ENCODE assay signal across 11 mouse cellular contexts in genomic region chr3:83980231-83980872, GRCm38 (mm10). TPM values are rescaled to one million over a fixed set of nuclear protein-coding genes. Genes with fewer than 3 reads are reported as not detected.
DNase-seq lines count a peak whose midpoint lies in the region; ATAC-seq and TF ChIP-seq lines count a peak whose summit lies in the region.
"Had no signal": no experiment of that assay in that cellular context is flagged by ENCODE, and none has a peak within 500 bp of the region (broad histone marks: within the 10 kb centered on the region; RNA-seq: fewer than 3 reads in every experiment).

No protein-coding gene starts in this region.

- peaks cover 27% of the 10 kb centered on the region for H3K4me1 ChIP-seq in intestine, embryonic 14.5 days (replicated peaks; ENCODE audit: control insufficient read depth, insufficient read depth, low read length)
- H3K4me1 ChIP-seq in intestine, embryonic 16.5 days (ENCODE audit: control insufficient read depth, insufficient read depth, low read length), result peaks cover 13% of the 10 kb centered on the region
- H3K4me1 ChIP-seq in ES-E14 (ENCODE audit: control insufficient read depth in 2 of 2, insufficient read depth in 2 of 2, low read length in 2 of 2, poor library complexity in 1 of 2), result peaks cover 8 to 27% of the 10 kb centered on the region in 2 experiments
- H3K4me1 ChIP-seq in forebrain, embryonic 11.5 days (replicated peaks; ENCODE audit: control insufficient read depth, insufficient read depth, low read length), result peaks cover 54% of the 10 kb centered on the region
- peaks cover 79% of the 10 kb centered on the region for H3K4me1 ChIP-seq in midbrain, embryonic 10.5 days

- no peak overlapping the region for H3K4me2 ChIP-seq in intestine, embryonic 14.5 days (ENCODE audit: low read length)
- no peak overlapping the region for H3K4me2 ChIP-seq in intestine, embryonic 16.5 days (ENCODE audit: low read depth, low read length)
- peak overlapping the region; percentile 28; the same call in 1 of the 2 replicates for H3K4me2 ChIP-seq in forebrain, embryonic 11.5 days (ENCODE audit: low read depth, low read length, severe bottlenecking)
- H3K4me2 ChIP-seq: stomach, embryonic 15.5 days had no signal

- H3K27ac ChIP-seq in intestine, embryonic 14.5 days (ENCODE audit: low read depth), result 0 out of 2 replicates have a peak overlapping the region, but pooled peaks have one; percentile 22
- no peak overlapping the region for H3K27ac ChIP-seq in intestine, embryonic 16.5 days (ENCODE audit: low read length)
- H3K27ac ChIP-seq in ES-E14 (ENCODE audit: insufficient read depth, low read depth, low read length, poor library complexity, severe bottlenecking), result peak overlapping the region; percentile 52; the same call in 1 of the 2 replicates
- peak overlapping the region; percentile 89 for H3K27ac ChIP-seq in forebrain, embryonic 11.5 days (ENCODE audit: low read depth, low read length)
- peak overlapping the region; percentile 80 for H3K27ac ChIP-seq in midbrain, embryonic 10.5 days (replicated peaks)
- H3K27ac ChIP-seq: stomach, embryonic 15.5 days had no signal

- DNase-seq in intestine, embryonic 14.5 days (ENCODE audit: low spot score), result no peak
- peak; percentile 72 for DNase-seq in ES-E14 (ENCODE audit: low read depth, low spot score)
- peak; percentile 90 for DNase-seq in forebrain, embryonic 11.5 days (ENCODE audit: low spot score)
- DNase-seq in midbrain, embryonic 10.5 days (ENCODE audit: low spot score), result peak; percentile 82
- DNase-seq in lung, postnatal 25 days (ENCODE audit: low spot score), result no peak
- no peak for DNase-seq in MN1 (ENCODE audit: low spot score)
- no peak for DNase-seq in adrenal gland, adult (ENCODE audit: inconsistent age in 2 of 2, low spot score in 1 of 2)
- DNase-seq: cerebellum, adult 2 months had no signal

- in situ Hi-C loops in ES-E14 (cut with MboI; ENCODE audit: low sequenced_read_pairs in 2 of 2, unreplicated experiment in 2 of 2), result no loop called here

- no peaks in the 10 kb centered on the region for H3K9me3 ChIP-seq in intestine, embryonic 14.5 days (ENCODE audit: control insufficient read depth, low read length)
- no peaks in the 10 kb centered on the region for H3K9me3 ChIP-seq in intestine, embryonic 16.5 days (ENCODE audit: control insufficient read depth, low read length)
- no peaks in the 10 kb centered on the region for H3K9me3 ChIP-seq in ES-E14 (ENCODE audit: control insufficient read depth, insufficient read depth, low read depth, low read length)
- H3K9me3 ChIP-seq in forebrain, embryonic 11.5 days (ENCODE audit: control insufficient read depth, low read length), result no peaks in the 10 kb centered on the region
- H3K9me3 ChIP-seq in midbrain, embryonic 10.5 days (replicated peaks), result no peaks in the 10 kb centered on the region
- H3K9me3 ChIP-seq: megakaryocyte, embryonic 14.5 days; stomach, embryonic 15.5 days had no signal

- no peak overlapping the region for H3K9ac ChIP-seq in intestine, embryonic 14.5 days (ENCODE audit: low read length)
- H3K9ac ChIP-seq in intestine, embryonic 16.5 days (ENCODE audit: low read depth, low read length), result no peak overlapping the region
- no peak overlapping the region for H3K9ac ChIP-seq in ES-E14 (ENCODE audit: insufficient read depth, low read depth, low read length, poor library complexity, severe bottlenecking)
- H3K9ac ChIP-seq in forebrain, embryonic 11.5 days (ENCODE audit: low read length), result no peak overlapping the region; the same call in 1 of the 2 replicates
- H3K9ac ChIP-seq: stomach, embryonic 15.5 days had no signal

- WGBS in intestine, embryonic 14.5 days, result 24% methylated on average over 6 of the region's 6 CpGs
- 38% methylated on average over 6 of the region's 6 CpGs for WGBS in intestine, embryonic 16.5 days
- 1% methylated on average over 6 of the region's 6 CpGs for WGBS in forebrain, embryonic 11.5 days
- 8% methylated on average over 6 of the region's 6 CpGs for WGBS in midbrain, embryonic 10.5 days

- no peaks in the 10 kb centered on the region for H3K27me3 ChIP-seq in intestine, embryonic 14.5 days (replicated peaks; ENCODE audit: control insufficient read depth, insufficient read depth, low read length)
- no peaks in the 10 kb centered on the region for H3K27me3 ChIP-seq in intestine, embryonic 16.5 days (replicated peaks; ENCODE audit: control insufficient read depth, insufficient read depth, low read length)
- no peaks in the 10 kb centered on the region for H3K27me3 ChIP-seq in forebrain, embryonic 11.5 days (ENCODE audit: control insufficient read depth, insufficient read depth, low read length)
- no peaks in the 10 kb centered on the region for H3K27me3 ChIP-seq in midbrain, embryonic 10.5 days (ENCODE audit: low read depth, poor library complexity, severe bottlenecking)
- H3K27me3 ChIP-seq: megakaryocyte, embryonic 14.5 days; stomach, embryonic 15.5 days had no signal

- ATAC-seq in intestine, embryonic 14.5 days (replicated peaks; ENCODE audit: low FRiP score, low TSS enrichment, low read depth), result 0 out of 2 replicates have a peak, but pooled peaks have one; percentile 38
- ATAC-seq in intestine, embryonic 16.5 days, result no peak
- ATAC-seq in forebrain, embryonic 11.5 days (replicated peaks; ENCODE audit: low FRiP score), result peak; percentile 97

- H3K36me3 ChIP-seq in intestine, embryonic 14.5 days (ENCODE audit: control insufficient read depth, insufficient read depth, low read length), result no peaks in the 10 kb centered on the region
- no peaks in the 10 kb centered on the region for H3K36me3 ChIP-seq in intestine, embryonic 16.5 days (ENCODE audit: control insufficient read depth, insufficient read depth, low read length)
- no peaks in the 10 kb centered on the region for H3K36me3 ChIP-seq in ES-E14 (ENCODE audit: control insufficient read depth, insufficient read depth, low read length, poor library complexity, severe bottlenecking)
- no peaks in the 10 kb centered on the region for H3K36me3 ChIP-seq in forebrain, embryonic 11.5 days (ENCODE audit: control insufficient read depth, insufficient read depth, low read length)
- no peaks in the 10 kb centered on the region for H3K36me3 ChIP-seq in midbrain, embryonic 10.5 days
- H3K36me3 ChIP-seq: stomach, embryonic 15.5 days had no signal

- H3K4me3 ChIP-seq in intestine, embryonic 14.5 days (ENCODE audit: low read depth, low read length), result no peak overlapping the region
- no peak overlapping the region for H3K4me3 ChIP-seq in intestine, embryonic 16.5 days (ENCODE audit: low read length)
- no peak overlapping the region for H3K4me3 ChIP-seq in ES-E14 (ENCODE audit: insufficient read depth in 1 of 2, low read depth in 1 of 2, low read length in 2 of 2, poor library complexity in 1 of 2, severe bottlenecking in 1 of 2)
- H3K4me3 ChIP-seq in forebrain, embryonic 11.5 days (ENCODE audit: low read depth, low read length), result no peak overlapping the region
- peak overlapping the region; percentile 22 for H3K4me3 ChIP-seq in midbrain, embryonic 10.5 days
- H3K4me3 ChIP-seq: megakaryocyte, embryonic 14.5 days; stomach, embryonic 15.5 days had no signal

TF ChIP-seq in ES-E14, 5 proteins besides CTCF, POLR2A, EP300 and RAD21:
- TF ChIP-seq MAFK (IDR thresholded peaks at IDR 0.05; ENCODE audit: insufficient read depth, low read depth, low read length), result 0 out of 2 replicates have a peak, but pooled peaks have one; percentile 19
- no peak for TF ChIP-seq HCFC1 (IDR thresholded peaks at IDR 0.05; ENCODE audit: borderline replicate concordance, insufficient read depth, low read length)

RNA-seq across cellular contexts. Expression of gene Tmem131l, which starts 59.6 kb away (rescaled TPM):
- polyA plus RNA-seq in intestine, embryonic 14.5 days (2014; fragmentation: Nextera tagmentation; extraction: Ambion mirVana), result 49.9 and 52.8 TPM in 2 replicates
- 18.2 and 19.8 TPM in 2 replicates for polyA plus RNA-seq in intestine, embryonic 16.5 days (2015; fragmentation: Nextera tagmentation; extraction: Ambion mirVana)
- 31.5 and 49.3 TPM in 2 replicates for total RNA-seq in ES-E14 (2012; rRNA removed)
- polyA plus RNA-seq in forebrain, embryonic 11.5 days (2014; fragmentation: Nextera tagmentation; extraction: Ambion mirVana), result 96.0 and 99.2 TPM in 2 replicates
- 59.4 and 68.0 TPM in 2 replicates for polyA plus RNA-seq in midbrain, embryonic 10.5 days (2016; fragmentation: Nextera tagmentation; extraction: Ambion mirVana)

Comparison
In these comparisons a context has a peak if more than half of its experiments do, and no peak if none do; other contexts are left out.
1. DNase-seq: peak in ES-E14 (single experiment), forebrain, embryonic 11.5 days (single experiment) and midbrain, embryonic 10.5 days (single experiment); none in intestine, embryonic 14.5 days (single experiment), lung, postnatal 25 days (single experiment), MN1 (single experiment) and adrenal gland, adult (0 of 2).